Mouse (Mus musculus) neural tube, embryonic 10.5 days (tissue): Measurements from ENCODE around the gene Siah2.
A peak's percentile ranks its signal among the peaks of the same experiment; 100 is the strongest.

Source experiments
- DNase-seq: peaks from one replicate; pipeline ENCODE4 v3.0.0-alpha.2; 2017; ENCODE audit warnings: low spot score; ENCODE audit errors: extremely low spot score

The Siah2 gene

GRCm38 (mm10) chr3:58691997-58692721, at the start of gene Siah2:
Gene Siah2, minus strand, starts transcription at chr3:58692400.
- DNase-seq, result peak; percentile 88

- DNase-seq, result no peak
These were observed 47.3 kb upstream of the Siah2 start for GRCm38 (mm10) chr3:58739536-58739935.

GRCm38 (mm10) chr3:58738346-58739089, 46.3 kb upstream of the Siah2 start:
- no peak for DNase-seq

- DNase-seq, result no peak
These were observed 39.3 kb upstream of the Siah2 start for GRCm38 (mm10) chr3:58731520-58731919.

DNA sequence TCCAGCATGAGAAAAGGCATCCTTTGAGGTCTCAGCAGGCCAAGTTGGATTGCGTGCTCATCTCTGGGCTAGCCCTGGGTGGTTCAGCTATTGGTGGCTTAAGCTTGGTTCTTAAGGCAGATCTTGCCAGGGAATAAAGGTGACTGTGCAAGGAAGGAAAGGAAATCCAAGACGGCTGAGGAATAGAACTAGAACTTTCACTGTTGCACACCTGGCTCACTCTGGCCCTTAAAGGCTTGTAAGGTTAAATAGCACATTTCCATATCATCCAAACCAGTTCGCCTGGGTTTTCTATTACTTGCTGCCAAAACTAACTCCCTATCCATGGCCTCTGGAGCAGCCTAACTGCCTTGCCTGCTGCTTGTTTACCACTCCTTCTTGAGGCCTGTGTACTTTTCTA, 38.4 kb upstream of the Siah2 start:
- DNase-seq, result no peak

- DNase-seq, result no peak
These were observed 37.3 kb upstream of the Siah2 start for GRCm38 (mm10) chr3:58729549-58729948.

DNA sequence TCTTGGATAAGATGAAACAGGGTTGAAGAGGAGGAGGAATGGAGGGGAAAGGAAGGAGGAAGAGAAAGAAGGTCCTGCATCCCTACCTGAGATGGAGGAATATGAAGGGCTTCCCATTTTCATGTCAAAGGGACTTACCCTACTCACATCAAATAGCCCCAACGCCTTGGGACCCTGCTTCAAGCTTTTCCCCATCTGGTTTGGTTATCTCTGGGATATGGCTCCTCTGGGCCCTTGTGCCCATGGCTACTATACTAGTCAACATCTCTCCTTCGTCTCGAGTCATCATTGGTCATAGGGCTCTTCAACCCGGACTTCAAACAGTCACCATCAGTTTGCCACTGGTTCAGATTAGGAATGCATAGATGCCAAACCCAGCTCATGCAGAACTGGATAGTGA, 35.4 kb upstream of the Siah2 start:
- DNase-seq, result no peak

GRCm38 (mm10) chr3:58727012-58727411, 34.8 kb upstream of the Siah2 start:
- DNase-seq, result no peak

DNA sequence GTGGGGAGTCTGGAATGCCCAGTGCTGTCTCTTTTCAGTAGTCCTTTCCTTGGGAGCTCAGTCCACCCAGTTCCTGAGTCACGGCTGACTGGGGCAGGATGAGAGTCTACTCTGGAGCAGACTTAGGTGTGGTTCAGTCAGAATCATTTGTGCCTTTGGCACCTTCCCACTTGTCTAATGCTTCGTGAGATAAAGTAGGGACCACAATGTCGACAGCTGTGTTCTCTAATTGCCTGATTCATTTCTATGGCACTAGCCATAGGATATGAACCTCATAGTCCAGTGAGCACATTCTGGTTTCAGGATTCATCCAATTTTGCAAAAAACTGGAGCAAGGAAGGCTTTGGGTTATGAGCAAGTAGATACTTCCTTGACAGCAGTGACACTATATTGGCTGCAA, 34.2 kb upstream of the Siah2 start:
- DNase-seq, result no peak

- DNase-seq, result no peak
These were observed 32.6 kb upstream of the Siah2 start for GRCm38 (mm10) chr3:58724815-58725214.

DNA sequence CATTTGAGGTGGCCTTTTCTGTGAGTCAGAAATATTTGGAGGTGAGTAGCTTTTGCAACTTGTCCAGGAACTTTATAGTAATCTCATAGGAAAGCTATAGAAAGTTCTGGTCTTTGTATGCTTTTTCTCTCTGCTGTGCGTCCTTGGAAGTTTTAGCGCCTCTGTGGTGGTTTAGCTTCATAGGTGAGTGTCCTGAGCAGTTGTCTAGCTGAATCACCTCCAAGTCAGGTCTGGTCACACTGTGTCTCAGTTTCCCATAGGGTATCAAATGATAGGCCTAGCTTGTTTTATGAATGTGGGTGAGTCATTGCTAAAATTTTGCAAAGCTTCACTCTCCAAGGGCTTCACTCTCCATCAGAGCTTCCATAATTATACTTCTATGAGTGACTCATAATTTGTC, 31.5 kb upstream of the Siah2 start:
- no peak for DNase-seq

DNA sequence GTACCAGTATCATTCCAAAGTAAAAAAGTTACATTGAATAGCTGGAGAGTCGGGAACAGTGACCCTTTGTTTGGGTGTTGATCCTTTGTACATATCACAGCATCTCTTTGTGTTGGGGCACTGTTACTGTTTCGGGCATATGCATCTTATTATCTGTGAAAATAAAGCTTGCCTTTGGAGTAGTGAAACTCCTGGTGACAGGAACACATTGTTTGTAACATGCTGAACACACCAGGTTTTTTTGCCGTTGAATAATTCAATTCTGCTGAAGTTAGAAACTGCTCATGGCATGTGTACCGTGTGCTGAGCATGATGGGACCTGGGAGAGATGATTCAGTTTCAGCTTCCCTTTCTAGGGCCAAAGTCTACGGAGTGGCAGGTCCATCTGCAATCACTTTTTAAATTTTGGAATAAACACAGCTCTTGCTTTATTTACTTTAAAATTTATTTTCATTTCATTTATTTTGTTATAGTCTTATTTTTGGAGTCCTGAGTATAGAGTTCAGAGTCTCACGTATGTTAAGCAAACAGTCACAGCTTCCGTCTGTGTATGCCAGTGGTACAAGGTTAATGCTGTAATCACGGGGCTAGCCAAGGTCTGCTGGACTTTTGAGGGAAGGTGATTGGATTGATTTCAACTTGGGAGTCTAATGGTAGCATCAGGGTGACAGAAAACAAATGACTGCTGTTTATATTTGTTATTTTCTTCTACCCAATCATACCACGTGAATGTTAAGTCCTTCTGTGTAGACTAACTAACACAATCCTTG, 27.4 kb upstream of the Siah2 start:
- DNase-seq, result no peak

- DNase-seq, result no peak
These were observed 24.5 kb upstream of the Siah2 start for GRCm38 (mm10) chr3:58716705-58717104.

GRCm38 (mm10) chr3:58714767-58715166, 22.6 kb upstream of the Siah2 start:
- DNase-seq, result no peak

- no peak for DNase-seq
These were observed 21.8 kb upstream of the Siah2 start for GRCm38 (mm10) chr3:58714034-58714433.

DNA sequence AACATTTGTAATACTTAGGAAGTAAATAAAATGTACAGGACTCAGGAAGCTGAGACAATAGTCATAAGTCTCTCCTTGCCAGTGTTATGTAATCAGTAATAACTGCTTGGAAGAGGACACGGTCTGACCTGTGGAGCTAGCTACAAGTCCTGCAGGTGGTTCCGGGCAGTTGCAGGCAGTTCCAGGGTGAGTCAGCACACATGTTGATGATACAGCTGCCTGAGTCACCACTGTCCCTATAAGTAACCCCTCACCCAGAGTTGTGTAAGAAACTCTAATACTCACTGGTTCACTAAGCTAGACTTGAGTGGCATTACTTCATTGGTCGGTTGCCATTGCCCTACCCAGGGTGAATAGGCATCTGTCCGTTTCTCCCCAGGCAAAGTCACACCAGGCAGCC, 21.0 kb upstream of the Siah2 start:
- DNase-seq, result no peak

- DNase-seq, result no peak
These were observed 12.3 kb upstream of the Siah2 start for GRCm38 (mm10) chr3:58704547-58704946.

DNA sequence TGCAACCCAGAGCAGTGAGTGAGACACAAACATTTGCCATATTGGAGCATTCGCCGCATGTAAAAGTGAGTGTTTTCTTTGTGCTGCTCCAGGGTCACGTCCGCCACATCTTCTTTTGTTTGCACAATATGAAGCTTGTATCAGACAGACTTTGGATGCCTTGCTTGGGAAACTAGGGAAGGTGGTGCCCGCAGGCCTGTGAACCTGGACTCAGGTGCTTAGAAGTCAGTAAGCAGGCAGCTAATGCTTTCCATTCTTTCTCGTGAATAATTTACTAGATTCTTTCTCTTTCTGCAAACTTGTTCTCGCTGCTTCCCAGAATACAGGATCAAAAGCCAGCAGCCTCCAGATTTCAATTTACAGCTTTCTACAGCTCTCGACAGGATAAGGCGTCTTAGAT, 11.5 kb upstream of the Siah2 start:
- DNase-seq, result no peak

DNA sequence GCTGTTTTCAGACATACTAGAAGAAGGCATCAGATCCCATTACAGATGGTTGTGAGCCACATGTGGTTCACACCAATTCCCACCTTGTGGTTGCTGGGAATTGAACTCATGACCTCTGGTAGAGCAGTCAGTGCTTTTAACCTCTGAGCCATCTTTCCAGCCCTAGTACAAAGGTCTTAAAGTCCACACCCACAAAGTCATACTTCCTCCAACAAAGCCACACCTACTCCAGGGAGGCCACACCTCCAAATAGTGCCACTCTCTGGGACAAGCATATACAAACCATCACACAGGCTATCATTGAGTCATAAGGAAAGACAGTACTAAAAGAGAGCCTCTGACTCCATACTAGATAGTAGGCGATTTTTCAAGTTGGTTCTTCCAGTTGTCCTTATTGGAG, 10.1 kb upstream of the Siah2 start:
- DNase-seq, result no peak

GRCm38 (mm10) chr3:58701441-58701840, 9.2 kb upstream of the Siah2 start:
- DNase-seq, result no peak

DNA sequence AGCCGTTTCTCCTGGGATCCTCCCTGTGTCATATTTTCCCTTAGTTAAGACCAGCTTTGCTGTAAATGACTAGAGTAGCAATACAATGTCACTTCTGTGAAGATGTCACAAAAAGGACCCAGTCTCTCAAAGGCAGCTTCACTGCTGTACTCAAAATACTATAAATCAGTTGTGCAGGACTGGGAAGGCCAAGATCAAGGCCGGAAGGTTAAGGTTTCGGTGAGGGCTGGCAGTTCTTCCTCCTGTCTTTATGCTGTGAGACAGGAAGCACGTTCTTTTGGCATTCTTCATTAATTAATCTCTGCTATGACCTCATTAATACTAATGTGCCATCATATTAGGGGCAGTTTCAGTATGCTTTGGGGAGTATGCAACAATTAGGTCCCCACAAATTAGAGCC, 5.7 kb upstream of the Siah2 start:
- no peak for DNase-seq

GRCm38 (mm10) chr3:58696806-58697205, 4.6 kb upstream of the Siah2 start:
- DNase-seq, result no peak
